Mouse (Mus musculus): ENCODE data around the gene Stam2.
A peak's percentile ranks its signal among the peaks of the same experiment; 100 is the strongest.

Stam2 gene

DNA sequence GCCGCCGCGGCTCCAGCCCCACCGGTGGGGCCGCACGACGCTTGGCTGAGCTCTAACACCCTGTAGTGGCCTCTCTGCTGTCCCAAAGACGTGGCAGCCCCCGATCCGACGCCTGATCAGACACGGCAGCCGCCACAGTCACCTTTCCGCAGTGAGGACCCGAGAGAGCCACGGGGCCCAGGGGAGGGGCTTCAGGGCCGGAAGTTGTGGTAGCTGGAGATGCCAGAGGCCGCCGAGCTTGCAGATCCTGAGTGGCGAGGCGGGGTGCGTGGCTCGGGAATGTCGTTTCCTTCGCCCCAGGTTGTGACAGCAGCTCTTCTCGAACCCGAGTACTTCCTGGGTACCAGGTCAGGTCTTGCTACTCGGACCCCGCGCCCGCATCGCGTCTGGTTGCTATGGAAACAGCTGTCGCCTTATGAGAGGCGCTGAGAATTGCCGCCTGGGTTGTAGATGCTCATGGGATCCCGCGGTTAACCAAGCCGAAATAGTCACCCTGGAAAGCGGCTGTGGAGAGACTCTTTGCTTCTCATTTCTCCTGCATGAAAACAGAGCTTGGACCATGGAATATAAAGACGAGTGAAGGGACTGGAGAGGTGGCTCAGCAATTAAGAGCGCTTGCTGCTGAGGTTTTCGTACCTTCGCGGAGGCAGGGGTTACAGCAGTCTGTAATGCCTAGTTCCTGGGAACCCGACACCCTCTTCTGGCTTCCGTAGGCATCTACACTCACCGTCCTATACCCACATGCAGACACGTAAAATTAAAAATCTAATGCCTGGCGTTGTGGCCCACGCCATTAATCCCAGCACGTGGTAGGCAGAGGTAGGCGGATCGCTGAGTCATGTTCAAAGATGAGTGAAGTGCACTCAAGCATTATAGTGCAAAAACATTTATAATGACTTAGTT lies at the start of gene Stam2:
TSS of gene Stam2 (minus strand) at position 26 of the 903 bp plus-strand sequence.
- peak; percentile 88 to 92 for DNase-seq

DNA sequence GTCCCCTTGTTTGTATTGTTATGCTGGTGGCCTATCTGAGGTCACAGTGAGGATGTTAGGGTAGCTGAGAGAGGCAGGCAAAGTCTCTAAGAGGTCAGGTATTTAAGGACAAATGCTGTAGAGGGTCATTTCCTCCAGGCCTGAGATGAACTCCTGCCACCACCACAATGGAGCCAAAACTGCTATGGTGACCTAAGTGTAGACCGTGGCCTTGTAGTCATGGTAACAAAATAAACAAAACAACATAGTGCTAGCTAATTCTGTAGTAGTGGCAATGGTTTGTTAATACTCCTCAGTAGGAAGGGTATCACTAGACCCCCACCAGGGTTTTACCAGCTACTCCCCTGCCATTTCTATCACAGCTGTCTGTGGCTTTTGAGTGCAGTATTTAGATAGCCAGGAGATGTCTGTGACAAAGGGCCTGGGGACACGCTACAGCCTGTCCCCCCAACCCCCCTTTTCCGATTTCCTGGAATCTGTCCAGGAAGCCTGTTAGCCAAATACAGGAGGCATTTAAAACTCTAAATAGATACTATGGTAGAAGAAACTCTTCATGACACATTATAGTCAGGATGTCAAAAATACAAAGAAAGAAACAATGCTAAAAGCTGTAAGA lies 43.1 kb upstream of the Stam2 start:
- DNase-seq, result no peak

DNA sequence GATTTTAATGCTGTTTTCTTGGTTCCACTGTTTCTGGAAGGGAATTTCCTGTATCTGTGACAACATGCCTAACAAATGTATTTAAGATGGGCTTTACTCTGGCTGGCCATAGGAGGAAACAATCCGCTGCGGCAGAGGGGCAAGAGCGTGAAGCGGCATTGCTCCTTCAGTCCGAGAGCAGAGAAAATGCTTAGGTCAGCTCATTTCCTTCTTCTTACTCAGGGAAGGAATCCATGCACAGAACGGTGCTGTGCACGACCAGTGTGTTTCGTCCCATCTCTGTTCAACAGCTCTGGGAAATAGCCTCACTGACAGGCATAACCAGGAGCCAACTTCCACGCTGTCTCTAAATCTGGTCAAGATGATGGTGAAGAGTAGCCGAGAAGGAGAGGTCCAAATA lies 37.9 kb upstream of the Stam2 start:
- DNase-seq, result no peak

DNA sequence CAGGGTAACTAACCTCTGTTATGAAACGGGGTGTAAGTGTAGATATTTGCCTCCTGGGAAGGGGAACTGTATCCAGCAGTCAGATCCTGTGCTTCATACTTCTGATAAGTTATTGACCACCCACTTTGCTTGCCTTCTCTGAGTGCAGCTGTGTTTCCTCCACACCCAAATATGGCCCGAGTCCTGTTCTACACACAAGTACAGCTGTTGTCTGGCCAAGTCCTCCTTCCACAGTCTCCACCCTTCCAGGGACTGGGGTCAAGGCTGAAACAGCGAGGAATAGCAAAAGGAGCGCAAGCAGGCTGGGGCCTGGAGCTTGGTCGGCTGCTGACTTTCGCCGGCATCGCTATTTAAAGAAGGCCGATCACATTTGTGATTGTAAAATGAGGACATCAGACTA lies 37.3 kb upstream of the Stam2 start:
- no peak for DNase-seq

DNA sequence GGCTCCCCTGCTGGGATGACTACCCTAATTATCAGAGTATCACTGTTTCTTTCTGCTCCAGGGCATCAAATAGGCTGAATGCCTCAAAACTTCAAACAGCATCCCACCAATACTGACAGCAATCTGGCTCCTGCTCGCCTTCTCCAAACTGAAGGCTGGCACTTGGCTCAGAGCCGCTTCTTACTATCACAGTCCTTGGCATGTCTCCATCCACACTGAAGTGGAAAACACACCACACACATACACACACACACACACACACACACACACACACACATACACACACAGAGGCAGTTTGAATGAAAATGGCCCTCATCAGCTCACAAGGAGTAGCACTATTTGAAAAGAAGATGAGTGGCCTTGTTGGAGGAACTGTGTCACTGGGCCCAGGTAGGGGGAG lies 35.8 kb upstream of the Stam2 start:
- DNase-seq, result no peak

DNA sequence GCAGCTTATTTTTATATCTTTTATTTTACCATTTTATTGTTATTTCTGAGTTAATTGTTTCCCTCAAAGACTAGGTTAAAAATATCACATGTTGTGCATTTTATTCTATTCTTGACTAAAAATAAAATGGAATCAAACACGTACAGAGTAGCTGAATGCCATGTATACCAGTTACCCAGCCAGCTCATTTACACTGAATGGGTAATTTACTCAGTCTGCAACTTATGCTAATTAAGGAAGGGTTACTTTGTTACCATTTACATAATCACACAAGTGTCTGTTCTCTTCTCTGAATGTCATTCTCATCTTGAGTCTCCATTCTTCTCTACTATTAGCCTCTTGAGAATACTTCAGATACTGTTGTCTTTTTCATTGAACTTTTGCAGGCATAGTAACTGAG lies 32.3 kb upstream of the Stam2 start:
- no peak for DNase-seq

DNA sequence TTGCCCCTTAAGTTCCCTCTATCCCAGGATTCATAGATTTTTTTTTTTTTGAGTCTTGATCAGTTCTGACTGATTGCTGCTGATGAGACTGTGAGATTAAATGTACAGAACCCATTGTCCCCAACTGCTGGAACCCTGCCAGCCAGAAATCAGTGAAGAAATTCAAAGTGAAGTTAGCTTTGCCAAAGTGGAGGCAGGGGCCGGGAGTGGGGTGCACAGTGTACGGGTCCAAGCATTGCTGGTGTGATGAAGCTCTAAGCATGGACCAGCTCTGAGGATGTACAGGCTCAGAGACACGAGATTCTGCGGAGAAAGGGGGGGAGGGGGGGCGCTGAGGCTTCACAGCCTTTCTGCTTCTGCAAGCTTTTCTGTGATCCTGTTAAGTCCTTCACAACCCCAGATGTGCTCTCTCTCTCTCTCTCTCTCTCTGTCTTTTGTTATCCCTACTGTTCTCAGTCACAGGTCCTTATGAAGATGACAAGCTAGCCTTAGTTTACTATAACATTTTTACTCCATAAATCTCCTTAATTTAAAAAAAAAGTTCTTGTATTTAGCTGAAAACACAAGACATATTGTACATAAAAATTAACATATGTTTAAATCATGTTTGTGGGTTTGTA lies 30.8 kb upstream of the Stam2 start:
- peak in 1 of 2 experiments; percentile 9 for DNase-seq

DNA sequence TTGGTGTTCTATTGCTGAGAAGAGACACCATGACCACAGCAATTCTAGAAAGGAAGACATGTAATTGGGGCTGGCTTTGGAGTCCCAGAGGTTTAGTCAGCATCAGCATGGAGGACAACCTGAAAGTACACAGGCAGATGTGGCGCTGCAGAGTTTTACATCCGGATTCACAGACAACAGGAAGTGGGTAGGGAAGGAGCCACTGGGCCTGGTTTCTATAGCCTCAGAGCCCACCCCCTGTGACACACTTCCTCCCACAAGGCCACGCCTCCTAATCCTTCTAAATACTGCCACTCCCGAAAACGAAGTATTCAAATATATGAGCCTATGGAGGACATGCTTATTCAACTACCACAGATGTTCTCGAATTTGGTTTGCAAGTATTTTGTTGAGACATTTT lies 23.0 kb upstream of the Stam2 start:
- no peak for DNase-seq

DNA sequence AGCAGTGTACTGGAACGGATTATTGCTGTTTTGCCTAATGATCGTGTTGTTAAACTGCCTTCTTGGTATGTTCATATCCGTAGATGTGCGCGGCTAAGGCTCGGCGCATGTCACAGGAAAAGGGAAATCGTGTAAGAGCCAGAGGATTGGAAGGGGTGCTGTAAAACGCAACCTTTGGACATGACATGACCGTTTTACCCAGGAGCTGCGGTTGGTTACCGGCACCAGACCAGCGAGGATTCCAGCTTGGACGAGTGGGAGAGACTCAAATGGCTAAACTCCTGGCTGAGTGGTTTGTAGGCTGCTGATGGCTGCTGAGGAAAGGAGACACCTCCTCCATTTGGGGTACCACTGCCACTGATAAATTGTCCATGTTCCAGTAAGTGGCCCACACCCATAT lies 21.8 kb upstream of the Stam2 start:
- no peak for DNase-seq

DNA sequence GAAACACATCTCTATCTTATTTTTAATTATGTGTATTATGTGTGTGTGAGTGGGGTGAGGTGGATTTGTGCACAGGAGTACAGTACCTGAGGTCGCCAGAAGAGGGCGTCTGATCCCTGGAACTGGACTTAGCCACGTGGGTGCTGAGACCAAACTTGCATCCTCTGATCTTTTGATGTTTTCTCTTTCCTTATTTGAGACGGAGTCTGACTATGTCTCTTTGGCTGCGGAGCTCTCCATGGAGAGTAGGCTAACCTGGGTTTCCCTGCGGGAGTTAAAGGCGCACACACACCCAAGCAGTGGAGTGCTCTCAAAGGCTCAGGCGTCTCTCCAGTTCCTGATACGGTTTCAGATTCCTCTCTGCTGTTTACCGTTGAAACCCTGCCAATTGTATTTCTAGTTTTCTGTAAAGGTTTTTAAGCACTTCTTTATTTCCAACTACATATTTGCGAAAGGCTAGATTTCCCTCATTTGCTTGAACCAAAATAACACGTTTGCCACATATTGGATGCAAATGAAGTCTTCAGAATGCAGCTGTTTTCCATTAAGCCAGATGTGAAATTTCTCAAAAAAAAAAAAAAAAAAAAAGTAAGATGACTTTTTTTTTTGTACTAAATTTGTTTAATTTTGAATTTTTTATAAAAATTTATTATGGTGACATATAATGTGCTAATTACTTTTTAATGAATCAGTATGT lies 21.1 kb upstream of the Stam2 start:
- peak; percentile 81 to 87 for DNase-seq

DNA sequence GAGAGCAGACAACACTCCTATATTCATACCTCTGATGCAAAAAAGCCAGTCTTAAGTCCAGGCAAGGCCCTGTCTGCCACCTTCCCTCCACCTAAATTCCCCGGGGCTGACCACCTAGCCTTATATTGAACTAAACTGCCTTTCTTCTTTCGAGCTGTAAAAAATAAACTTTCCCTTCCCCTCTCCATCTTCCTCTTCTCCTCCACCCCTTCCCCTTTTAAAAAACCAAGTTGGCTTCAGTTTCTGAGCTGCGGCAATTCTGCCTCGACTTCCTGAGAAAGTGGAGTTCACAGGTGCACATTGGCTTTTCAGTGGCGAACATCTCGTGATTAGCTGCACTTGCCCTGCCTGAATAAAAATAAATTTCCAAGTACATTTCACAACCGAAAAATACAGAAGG lies 20.4 kb upstream of the Stam2 start:
- DNase-seq, result no peak

DNA sequence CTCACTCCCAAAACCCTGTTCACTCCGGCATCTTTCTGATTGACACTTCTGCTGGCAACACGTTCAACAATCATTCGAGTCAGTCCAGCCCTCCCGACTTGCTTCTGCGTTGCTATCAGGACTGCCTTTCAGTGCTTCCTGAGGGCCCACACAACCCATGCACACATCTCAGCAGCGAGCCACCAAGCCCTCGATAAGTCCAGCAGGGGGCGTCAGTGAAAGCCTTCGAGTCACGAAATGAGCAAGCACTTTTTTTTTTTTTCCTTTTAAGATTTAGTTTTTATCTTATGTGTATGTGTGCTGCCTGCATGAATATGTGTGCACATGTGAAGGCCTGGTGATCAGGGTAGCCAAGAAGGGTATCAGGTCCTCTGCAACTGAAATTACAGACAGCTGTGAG lies 16.5 kb upstream of the Stam2 start:
- peak; percentile 32 to 62 for DNase-seq

DNA sequence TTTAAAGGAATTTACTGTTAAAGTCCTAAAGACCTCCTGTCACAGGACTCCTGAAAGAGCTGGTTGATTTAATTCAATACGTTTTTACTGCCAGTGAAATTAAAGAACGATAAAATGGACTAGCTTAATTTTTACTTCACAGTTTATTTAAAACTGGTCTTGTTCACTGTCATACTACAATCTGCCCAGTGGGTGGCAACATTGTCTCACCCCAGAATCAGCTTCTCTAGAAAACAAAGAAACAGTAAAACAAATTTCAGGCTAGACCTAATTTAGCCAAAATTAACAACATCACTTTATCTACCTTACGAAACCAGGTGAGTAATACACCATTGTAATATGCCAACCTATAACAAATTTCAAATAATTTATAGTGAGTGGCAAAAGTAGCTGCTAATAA lies 14.6 kb upstream of the Stam2 start:
- peak; percentile 23 to 39 for DNase-seq

DNA sequence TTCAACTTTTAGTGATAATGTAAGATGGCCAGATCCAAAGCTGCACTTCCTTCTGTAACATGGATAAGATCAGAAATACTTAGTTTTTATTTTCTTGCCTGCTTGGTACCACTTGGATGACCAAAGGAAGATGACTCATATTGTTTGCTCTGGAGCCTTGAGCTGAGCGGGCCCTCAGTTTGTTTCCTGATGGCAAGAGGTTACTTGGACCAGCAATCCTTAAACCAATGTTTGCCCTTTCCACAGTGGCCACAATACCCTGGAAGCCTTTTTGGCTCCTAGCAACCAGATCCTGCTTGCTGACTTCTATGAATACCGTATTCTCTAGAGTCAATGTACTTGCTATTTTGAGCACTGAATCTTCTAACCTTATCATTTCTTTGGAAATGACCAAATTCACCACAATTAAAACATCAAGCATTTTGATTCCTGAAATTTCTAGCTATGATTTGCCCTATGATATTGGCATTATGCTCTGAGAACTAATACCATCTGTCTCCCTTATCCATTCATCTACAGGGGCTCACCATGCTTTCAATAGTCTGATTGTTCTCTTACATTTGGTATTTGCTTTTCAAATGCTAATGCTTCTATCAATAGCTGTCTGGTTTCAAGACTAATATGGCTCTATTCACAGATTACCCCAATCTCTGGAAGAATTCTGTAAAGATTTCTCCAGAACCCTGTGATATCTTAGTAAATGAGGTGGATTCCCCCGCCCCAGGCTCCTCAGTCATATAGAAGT lies 11.7 kb upstream of the Stam2 start:
- DNase-seq, result no peak

DNA sequence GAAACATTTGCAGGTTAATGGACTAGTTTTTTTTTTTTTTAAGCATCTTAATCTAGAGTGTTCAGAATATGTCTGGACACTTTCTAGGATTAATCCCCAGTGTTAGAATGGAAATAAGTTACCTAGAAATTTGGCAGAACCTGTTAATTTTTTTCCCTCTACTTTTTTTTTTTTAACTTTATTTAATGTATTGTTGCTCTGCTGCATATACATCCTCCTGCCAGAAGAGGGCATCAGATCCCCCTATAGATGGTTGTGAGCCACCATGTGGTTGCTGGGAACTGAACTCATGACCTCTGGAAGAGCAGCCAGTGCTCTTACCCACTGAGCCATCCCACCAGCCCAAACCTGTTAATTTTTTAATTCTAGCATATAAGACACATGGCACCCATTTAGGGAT lies 2.0 kb upstream of the Stam2 start:
- no peak for DNase-seq

DNA sequence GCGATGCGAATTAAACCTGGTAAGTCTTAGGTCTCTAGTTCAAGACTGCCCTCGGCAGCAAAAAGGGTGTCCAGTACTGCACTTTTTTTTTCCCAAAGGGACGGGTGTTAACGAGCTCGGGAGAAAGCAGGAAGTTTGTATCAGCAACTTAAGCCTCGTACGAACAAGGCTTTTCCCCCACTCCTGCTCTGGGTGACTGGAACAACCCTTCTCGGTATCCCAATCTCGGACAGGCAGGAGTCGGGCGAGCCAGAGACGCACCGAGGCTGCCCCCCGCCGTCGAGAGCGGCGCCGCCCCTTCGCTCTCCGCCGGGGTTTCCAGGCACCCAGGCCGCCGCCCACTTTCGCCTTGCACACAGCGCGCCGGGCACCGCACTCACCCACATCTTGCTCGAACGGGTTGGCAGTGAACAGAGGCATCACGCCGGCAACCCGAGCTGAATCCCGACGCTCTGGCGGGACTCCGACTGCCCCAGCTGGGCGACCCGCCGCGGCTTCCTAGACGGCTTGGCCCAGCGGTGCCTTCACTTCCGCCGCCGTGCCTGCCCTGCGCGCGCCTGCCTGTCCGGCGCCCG lies 313 bp downstream of the Stam2 start:
- peak in 1 of 2 experiments; percentile 80 for DNase-seq

DNA sequence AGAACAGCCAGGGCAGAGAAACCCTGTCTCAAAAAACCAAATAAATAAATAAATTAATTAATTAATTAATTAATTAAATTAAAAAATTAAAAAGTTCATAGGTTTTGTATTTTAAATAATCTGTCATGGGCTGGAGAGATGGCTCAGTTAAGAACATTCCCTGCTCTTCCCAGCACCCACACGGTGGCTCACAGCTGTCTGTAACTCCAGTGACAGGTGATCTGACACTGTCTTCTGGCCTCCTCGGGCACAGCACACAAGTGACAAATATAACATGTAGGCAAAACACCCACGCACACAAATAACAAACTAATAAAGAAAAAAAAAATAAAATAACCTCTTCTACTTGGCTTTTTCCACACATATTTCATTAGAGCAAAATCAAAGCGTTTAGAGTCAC lies 1.5 kb downstream of the Stam2 start:
- DNase-seq, result no peak

DNA sequence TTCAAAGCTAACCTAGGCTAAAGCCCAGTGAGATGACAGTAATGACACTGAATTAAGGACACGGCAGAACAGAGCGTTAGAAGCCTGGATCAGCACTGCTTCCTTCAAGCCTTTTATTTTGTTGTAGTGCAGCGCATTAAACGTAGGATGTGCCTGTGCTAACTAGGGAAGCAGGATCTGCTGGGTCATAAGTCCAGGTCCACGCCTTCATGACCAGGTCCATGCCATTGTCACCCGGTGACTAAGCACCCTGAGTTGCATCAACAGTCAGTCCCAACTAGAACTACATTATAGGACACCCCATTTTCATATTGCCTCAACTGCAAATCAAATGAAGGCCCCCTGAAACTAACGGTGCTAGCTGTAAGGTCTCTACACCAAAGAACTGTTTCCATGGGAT lies 7.6 kb downstream of the Stam2 start:
- no peak for DNase-seq

DNA sequence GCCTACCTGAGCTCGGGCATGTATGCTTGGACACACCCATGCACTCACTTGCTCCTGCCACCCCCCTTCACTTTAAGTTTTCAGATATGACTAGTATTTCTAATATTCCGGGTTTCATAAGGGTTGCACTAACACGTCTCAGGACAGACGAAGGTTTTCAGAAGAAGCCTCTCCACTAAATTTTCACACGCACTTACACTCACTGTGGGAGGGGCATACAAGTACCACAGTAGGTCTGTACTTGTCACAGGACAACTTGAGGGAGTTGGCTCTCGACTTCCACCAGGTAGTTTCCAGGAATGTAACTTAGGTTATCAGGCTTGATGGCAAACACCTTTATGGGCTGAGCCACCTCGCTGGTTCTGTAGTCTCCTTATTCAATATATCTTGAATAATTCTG lies 8.4 kb downstream of the Stam2 start:
- no peak for DNase-seq

DNA sequence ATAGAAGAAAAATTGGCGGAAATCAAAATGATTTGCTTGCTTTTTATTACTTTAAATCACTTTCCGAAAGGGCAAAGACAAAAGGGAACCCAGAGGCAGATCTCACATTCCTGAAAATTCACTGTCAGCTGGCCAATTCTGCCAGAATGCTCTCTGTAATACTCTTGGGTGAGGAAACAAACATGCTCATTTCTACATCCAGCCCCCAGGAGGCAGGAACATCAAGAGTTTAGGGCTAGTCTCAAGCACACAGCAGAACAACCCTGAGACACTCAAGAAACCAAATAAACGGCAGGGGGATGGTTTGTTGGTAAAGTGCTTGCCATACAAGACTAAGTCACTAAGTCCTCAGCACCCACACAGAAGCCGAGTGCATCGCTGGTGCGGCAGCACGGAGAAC lies 9.5 kb downstream of the Stam2 start:
- DNase-seq, result no peak

DNA sequence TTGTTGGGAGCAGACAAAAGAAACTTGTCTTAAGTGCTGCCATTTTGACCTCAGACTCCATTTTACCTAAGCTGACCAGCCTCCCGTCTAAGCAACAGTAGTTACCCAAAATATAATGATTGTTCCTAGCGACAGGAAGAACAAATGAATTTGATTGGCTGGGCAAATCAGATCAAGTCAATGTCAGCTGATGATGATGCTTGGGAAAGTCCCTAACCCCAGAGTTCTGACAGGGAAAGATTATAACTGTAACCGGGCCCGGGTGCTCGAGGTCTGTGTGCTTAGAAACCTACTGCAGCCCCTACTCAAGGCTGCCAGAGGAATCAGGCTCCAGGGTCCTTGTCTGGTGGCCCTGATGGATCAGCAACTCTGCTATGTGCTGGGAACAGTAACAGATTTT lies 10.1 kb downstream of the Stam2 start:
- no peak for DNase-seq

DNA sequence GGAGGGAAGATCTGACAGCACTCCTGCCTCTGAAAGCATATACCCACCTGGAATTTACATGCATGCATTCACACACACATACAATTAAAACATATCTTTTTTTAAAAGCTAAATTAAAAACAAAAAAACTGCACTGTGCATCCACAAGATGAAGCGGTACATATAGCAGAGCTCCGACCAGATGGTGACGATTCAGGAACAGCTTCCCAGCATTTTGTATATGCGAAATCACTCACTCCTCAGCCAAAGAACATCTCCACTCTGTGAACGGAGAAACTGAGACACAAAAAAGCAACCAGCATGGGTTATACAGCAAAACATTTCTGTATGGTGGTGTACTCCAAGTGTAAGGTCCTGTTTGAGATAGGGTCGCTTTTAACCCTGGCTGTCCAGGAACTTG lies 11.2 kb downstream of the Stam2 start:
- DNase-seq, result no peak

Data from cerebellum, postnatal 25 days (tissue).